Mouse (Mus musculus): ENCODE data around the gene Gm45785. TPM values are rescaled to one million over a fixed set of nuclear protein-coding genes. Genes with fewer than 3 reads are reported as not detected.
A peak's percentile ranks its signal among the peaks of the same experiment; 100 is the strongest.
"Not testable (repeated sequence)": the region's sequence is repeated elsewhere in the genome, so short reads cannot be mapped to it uniquely, and the experiment has no call there.

Gm45785 gene
- 0.19 and 0.46 TPM in 2 replicates for polyA plus RNA-seq (2012; rRNA removed)

DNA sequence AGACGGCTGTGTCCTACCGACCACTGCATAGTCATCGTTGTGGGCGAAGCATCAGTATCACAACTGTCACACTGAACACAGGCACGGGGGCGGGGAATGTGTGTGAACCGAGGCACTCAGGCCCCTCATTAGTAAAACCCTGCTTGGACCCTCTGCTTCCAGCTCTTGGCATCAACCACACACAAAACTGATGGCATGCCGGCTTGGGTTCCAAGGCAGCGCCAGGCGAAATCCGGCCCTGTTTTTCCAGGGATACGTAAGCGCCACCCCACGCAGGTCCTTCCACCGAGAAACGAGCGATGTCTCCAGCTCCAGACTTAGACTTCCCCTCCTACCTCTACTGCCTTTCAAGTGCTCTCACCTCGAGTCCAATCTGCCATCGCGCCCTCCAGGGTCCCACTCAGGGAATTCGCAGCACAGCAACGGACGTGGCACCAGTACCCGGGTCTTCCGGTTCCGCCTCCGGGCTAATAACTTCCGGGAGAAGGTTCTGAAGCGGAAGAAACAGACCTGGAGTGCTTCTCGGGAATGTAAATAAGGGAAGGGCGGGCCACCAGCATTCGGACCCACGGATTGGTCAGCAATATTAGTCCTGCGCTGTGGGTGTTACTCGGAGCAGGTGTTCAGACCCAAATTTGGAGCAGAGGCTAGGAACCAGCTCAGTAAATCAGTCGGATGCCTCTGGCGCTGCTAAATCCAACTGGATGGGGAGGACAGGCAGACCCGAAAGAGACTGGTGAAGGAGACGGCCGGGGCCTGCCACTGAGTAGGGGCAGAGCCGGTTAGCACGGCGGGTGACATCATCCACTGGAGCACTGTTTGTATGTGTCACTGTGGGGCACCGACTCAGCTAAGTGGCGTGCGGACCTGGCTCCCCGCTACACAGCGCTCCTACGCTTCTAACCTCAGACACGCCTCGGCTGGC is at the start of gene Gm45785:
TSS of gene Gm45785 (minus strand) at position 472 of the 925 bp plus-strand sequence.
- TF ChIP-seq CTCF (IDR thresholded peaks at IDR 0.05; ENCODE audit: extremely low read depth, insufficient read depth, low read length) (no peak), POLR2A (IDR thresholded peaks at IDR 0.05; ENCODE audit: extremely low read depth, insufficient read depth, low read length) (peak; percentile 69; the same call in 1 of the 2 replicates)

DNA sequence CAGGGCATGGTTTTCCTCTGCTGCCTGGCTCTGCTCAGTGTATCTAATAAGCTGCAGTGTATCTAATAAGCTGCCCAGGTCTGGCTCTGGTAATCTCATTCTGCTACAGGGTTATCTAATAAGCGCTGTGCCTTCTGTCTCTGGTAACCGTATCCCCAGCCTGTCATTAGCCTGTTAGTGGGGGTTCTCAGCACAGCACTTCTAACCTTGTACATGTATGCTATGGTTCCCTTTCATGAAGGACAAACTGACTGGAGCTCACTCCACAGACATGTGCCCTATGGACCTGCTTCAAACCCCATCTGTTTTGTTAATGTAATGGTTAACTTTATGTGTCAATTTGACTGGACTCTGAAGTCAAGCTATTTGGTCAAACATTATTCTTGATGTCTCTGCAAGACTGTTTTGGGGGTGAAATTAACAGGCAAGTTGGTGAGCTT is 49.5 kb upstream of the Gm45785 start:
- H3K27ac ChIP-seq (ENCODE audit: insufficient read depth, low read length), result no peak overlapping the region
- no peak overlapping the region for H3K4me3 ChIP-seq (ENCODE audit: insufficient read depth, low read length)
- TF ChIP-seq CTCF (IDR thresholded peaks at IDR 0.05; ENCODE audit: extremely low read depth, insufficient read depth, low read length), result no peak
- TF ChIP-seq POLR2A (IDR thresholded peaks at IDR 0.05; ENCODE audit: extremely low read depth, insufficient read depth, low read length), result no peak
- 0 out of 2 replicates have a peak, but pooled peaks cover 1% of the 10 kb centered on the region for H3K4me1 ChIP-seq (ENCODE audit: control insufficient read depth, insufficient read depth, low read length)

More for the DNA sequence above, at the start of gene Gm45785:
- peaks cover 8% of the 10 kb centered on the region for H3K4me1 ChIP-seq (ENCODE audit: control insufficient read depth, insufficient read depth, low read length)
- H3K27ac ChIP-seq (ENCODE audit: insufficient read depth, low read length), result peak within 1 kb of the TSS; percentile 88
- H3K4me3 ChIP-seq (ENCODE audit: insufficient read depth, low read length), result peak within 1 kb of the TSS; percentile 87

- no peak overlapping the region for H3K4me3 ChIP-seq (ENCODE audit: insufficient read depth, low read length)
- no peak overlapping the region for H3K27ac ChIP-seq (ENCODE audit: insufficient read depth, low read length)
- 0 out of 2 replicates have a peak, but pooled peaks cover 1% of the 10 kb centered on the region for H3K4me1 ChIP-seq (ENCODE audit: control insufficient read depth, insufficient read depth, low read length)
- TF ChIP-seq POLR2A (IDR thresholded peaks at IDR 0.05; ENCODE audit: extremely low read depth, insufficient read depth, low read length) (no peak), CTCF (IDR thresholded peaks at IDR 0.05; ENCODE audit: extremely low read depth, insufficient read depth, low read length) (peak; percentile 89)
These were observed 47.1 kb upstream of the Gm45785 start for GRCm38 (mm10) chr7:140903212-140903611.

GRCm38 (mm10) chr7:140902036-140902875 is 46.1 kb upstream of the Gm45785 start:
- Histone ChIP-seq H3K4me1 (ENCODE audit: control insufficient read depth, insufficient read depth, low read length) (0 out of 2 replicates have a peak, but pooled peaks cover 1% of the 10 kb centered on the region), H3K4me3 (ENCODE audit: insufficient read depth, low read length) (no peak overlapping the region), H3K27ac (ENCODE audit: insufficient read depth, low read length) (no peak overlapping the region)
- TF ChIP-seq POLR2A (IDR thresholded peaks at IDR 0.05; ENCODE audit: extremely low read depth, insufficient read depth, low read length) (no peak), CTCF (IDR thresholded peaks at IDR 0.05; ENCODE audit: extremely low read depth, insufficient read depth, low read length) (no peak)

DNA sequence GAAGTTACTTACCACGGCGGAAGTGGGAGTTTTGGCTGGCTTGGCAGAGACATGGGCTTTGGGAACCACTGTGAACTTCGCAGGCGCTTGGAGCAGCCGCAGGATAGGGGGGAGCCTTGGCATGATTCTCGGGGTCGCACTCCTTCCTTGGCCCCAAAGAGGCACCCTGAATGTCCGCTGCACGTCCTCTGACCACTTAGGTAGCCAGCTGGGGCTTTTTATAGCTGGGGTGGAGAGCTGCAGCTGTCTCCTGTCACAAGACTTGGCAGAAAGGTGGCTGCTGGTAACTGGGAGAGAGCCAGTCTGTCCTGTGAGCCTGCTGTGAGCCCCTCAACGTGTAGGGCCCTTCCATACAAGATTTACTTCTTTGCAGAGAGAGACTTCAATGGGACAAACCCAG is 44.1 kb upstream of the Gm45785 start, which contains the start of gene Cox8b:
TSS of gene Cox8b (minus strand) at position 227 of the 400 bp plus-strand sequence.
- Histone ChIP-seq H3K4me3 (ENCODE audit: insufficient read depth, low read length) (no peak within 1 kb of the TSS), H3K4me1 (ENCODE audit: control insufficient read depth, insufficient read depth, low read length) (0 out of 2 replicates have a peak, but pooled peaks cover 1% of the 10 kb centered on the region), H3K27ac (ENCODE audit: insufficient read depth, low read length) (no peak within 1 kb of the TSS)
- TF ChIP-seq CTCF (IDR thresholded peaks at IDR 0.05; ENCODE audit: extremely low read depth, insufficient read depth, low read length) (no peak), POLR2A (IDR thresholded peaks at IDR 0.05; ENCODE audit: extremely low read depth, insufficient read depth, low read length) (no peak)

GRCm38 (mm10) chr7:140899121-140899520 is 43.0 kb upstream of the Gm45785 start:
- H3K27ac ChIP-seq (ENCODE audit: insufficient read depth, low read length), result no peak overlapping the region
- TF ChIP-seq POLR2A (IDR thresholded peaks at IDR 0.05; ENCODE audit: extremely low read depth, insufficient read depth, low read length) (no peak), CTCF (IDR thresholded peaks at IDR 0.05; ENCODE audit: extremely low read depth, insufficient read depth, low read length) (no peak)
- H3K4me1 ChIP-seq (ENCODE audit: control insufficient read depth, insufficient read depth, low read length), result 0 out of 2 replicates have a peak, but pooled peaks cover 1% of the 10 kb centered on the region
- H3K4me3 ChIP-seq (ENCODE audit: insufficient read depth, low read length), result no peak overlapping the region

- TF ChIP-seq CTCF (IDR thresholded peaks at IDR 0.05; ENCODE audit: extremely low read depth, insufficient read depth, low read length) (no peak), POLR2A (IDR thresholded peaks at IDR 0.05; ENCODE audit: extremely low read depth, insufficient read depth, low read length) (no peak)
- H3K4me3 ChIP-seq (ENCODE audit: insufficient read depth, low read length), result no peak overlapping the region
- H3K27ac ChIP-seq (ENCODE audit: insufficient read depth, low read length), result no peak overlapping the region
- H3K4me1 ChIP-seq (ENCODE audit: control insufficient read depth, insufficient read depth, low read length), result 0 out of 2 replicates have a peak, but pooled peaks cover 1% of the 10 kb centered on the region
These were observed 41.7 kb upstream of the Gm45785 start for GRCm38 (mm10) chr7:140897863-140898262.

GRCm38 (mm10) chr7:140894611-140895010 is 38.5 kb upstream of the Gm45785 start:
- no peaks in the 10 kb centered on the region for H3K4me1 ChIP-seq (ENCODE audit: control insufficient read depth, insufficient read depth, low read length)
- TF ChIP-seq CTCF (IDR thresholded peaks at IDR 0.05; ENCODE audit: extremely low read depth, insufficient read depth, low read length) (no peak), POLR2A (IDR thresholded peaks at IDR 0.05; ENCODE audit: extremely low read depth, insufficient read depth, low read length) (no peak)
- H3K4me3 ChIP-seq (ENCODE audit: insufficient read depth, low read length), result no peak overlapping the region
- no peak overlapping the region for H3K27ac ChIP-seq (ENCODE audit: insufficient read depth, low read length)

- H3K4me3 ChIP-seq (ENCODE audit: insufficient read depth, low read length), result no peak overlapping the region
- TF ChIP-seq CTCF (IDR thresholded peaks at IDR 0.05; ENCODE audit: extremely low read depth, insufficient read depth, low read length), result no peak
- TF ChIP-seq POLR2A (IDR thresholded peaks at IDR 0.05; ENCODE audit: extremely low read depth, insufficient read depth, low read length), result no peak
- no peaks in the 10 kb centered on the region for H3K4me1 ChIP-seq (ENCODE audit: control insufficient read depth, insufficient read depth, low read length)
- no peak overlapping the region for H3K27ac ChIP-seq (ENCODE audit: insufficient read depth, low read length)
These were observed 37.9 kb upstream of the Gm45785 start for GRCm38 (mm10) chr7:140894031-140894430.

DNA sequence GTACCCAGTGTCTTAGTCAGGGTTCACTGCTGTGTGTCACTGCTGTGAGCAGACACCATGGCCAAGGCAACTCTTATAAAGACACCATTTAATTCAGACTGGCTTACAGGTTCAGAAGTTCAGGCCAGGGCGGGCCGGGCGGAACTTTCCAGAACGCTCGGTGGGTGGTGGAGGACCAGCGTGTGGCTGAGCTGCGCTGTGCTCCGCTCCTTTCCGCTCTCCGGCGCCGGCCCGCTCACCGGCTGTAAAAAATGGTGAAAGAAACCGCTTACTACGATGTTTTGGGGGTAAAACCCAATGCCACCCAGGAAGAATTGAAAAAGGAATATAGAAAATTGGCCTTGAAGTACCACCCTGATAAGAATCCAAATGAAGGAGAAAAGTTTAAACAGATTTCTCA is 34.5 kb upstream of the Gm45785 start:
- not testable (repeated sequence) for H3K27ac ChIP-seq (ENCODE audit: insufficient read depth, low read length); H3K4me1 ChIP-seq (ENCODE audit: control insufficient read depth, insufficient read depth, low read length); H3K4me3 ChIP-seq (ENCODE audit: insufficient read depth, low read length)

Measured in cortical plate, adult 2 months (tissue).